Mouse (Mus musculus): Measurements from ENCODE around the gene Utp4.
"Not testable (repeated sequence)": the region's sequence is repeated elsewhere in the genome, so short reads cannot be mapped to it uniquely, and the experiment has no call there.

Utp4 gene

DNA sequence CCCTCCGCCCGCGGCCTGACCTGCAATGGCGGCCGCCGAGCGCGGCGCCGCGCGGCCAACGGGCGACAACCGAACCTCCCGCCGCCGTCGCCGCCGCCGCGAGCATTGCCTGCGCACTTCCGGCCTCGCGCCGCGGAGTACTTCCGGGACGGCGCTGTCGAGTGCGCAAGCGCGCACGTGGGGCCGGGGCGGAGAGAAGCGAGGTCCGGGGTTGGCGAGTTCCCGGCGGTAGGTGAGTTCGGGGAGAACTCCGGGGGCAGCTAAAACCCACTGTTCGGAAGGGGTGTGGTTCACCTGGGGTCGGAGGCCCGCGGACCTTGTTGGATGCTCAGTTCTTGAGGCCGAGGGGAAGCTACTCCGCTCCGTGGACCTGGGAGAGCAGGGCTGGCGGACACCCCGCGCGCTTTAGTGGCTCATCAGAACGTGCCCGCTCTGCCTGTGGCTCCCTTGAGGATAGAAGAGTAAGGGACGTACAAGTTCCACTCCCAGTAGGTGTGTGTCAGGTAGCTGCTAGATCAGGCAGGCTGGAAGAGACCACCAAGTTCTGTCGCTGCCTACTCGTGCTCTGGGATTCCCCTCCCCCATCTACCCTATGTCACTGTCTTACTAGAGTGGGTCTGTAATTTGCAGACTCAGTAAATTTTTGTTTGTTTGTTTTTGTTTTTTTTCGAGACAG is at the start of gene Utp4:
Gene Utp4 (plus strand): TSS at position 156 of the 676 bp plus-strand sequence.
- DNase-seq: peak; percentile 82

DNA sequence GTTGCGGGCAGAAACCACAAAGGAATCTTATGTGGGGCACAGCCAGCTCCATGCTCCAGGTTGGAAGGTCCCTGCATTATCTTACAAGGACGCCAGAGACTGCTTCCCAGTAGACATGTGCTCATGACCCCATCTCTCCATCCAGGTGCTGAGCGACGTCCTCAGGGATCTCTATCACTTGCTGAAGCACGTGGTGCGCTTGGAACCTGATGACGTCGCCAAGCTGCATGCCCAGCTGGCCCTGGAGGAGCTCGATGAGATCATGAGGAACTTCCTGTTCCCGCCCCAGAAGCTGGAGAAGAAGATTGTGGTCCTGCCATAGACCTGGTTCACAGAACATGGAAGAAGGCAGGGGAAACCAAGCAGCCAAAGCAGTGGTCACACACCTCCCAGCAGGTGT is 43.4 kb upstream of the Utp4 start:
- no peak for DNase-seq

DNA sequence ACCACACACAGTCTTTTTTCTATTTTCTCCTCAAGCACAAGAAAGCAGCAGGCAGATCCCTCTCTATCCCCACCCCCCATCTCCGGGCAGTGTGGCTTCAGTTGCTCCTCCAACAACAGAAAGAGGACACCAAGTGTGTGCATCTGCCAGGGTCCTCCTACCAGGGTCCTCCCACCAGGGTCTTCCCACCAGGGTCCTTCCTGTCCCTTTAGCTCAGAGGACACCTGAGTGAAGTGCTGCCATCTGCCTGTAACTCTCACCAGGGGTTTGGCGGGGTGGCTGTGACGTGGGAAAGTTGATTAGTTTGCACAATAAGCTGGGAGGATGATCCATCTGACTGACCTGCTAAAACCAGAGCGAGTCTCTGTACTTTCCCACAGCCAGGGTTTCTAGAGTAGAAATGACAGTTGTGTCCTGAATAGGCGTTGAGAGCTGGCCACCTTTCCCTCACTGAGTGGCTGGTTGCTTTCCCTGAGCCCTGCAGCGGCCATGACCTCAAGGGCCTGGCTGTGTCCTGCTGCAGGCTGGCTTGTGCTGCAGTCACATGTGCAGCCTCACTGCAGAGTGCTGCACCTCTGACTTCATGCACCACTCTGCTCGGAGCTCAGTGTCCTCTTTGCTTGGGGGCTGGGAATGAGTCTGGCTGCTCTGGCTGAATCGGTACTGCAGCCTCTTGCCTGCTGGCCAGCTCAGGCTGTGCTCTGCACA is 38.7 kb upstream of the Utp4 start:
- DNase-seq: no peak

DNA sequence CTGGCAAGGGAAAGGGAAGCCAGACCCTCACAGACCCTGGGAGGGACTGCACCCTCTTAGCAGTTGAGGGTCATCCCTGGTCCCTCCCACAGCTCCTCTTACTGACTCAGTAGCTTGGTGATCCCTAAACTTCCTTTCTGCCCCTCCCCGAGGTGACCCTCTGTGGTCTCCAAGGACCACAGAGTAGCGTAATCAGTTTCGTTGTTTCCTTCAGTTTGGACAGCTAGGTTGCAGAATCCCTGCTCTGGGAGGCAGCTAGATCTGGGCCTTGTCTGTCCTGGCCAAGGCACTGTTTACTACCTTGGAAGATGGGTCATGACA is 38.2 kb upstream of the Utp4 start:
- DNase-seq: no peak

DNA sequence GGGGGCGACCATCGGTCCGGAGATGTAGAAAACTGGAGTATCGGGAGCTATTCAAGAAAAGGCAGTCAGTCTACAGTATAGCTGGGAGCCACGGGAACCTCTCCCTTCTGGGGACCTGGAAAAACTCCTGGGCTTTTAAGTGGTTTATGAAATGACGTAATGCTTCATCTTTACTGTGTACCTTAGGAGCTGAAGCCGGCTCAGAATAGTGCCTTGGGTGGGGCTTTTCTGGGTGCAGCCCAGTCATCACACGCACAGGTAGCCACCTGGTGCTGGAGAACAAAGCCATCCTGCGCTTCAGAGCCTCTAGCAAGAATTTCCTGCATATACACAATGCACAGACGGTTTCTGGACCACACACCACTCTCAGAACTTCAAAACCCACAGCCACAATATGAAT is 30.6 kb upstream of the Utp4 start:
- no peak for DNase-seq

DNA sequence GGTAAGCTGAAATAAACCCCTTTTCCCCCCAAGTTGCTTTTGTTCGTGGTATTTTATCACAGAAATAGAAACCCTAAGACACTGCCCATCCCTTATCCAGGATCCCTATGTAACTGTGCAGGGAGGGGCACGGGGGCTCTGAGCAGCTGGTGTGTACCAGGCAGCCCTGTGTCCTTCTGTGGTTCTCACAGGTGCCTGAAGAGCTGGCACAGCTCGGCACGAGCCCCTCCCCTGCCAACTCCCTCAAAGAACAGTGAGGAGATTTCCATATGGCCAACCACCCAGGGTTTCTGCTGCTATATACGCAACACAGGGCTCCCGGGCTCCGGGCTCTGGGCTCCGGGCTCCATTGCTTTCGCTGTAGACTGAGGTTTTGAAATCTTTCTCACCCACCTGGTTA is 28.1 kb upstream of the Utp4 start:
- no peak for DNase-seq

DNA sequence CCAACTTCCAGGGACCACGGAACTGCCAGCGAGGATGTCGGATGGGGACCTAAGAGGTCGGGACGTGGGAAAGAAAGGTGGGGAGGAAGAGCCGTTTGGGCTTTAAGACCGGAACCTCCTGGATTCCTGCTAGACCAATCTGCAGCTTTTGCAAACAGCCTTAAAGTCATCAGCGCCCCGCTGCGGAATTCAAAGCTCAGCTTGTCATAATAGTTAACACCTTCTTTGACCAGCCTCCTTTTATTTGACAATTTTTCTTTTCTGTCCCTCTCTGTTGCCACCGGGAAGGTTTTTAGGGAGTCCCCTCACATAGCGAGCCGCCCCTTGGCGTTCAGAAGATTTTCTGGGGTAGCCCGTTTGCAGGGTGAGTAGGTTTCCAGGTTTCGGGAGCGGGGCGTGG is 23.4 kb upstream of the Utp4 start, which contains the start of gene Has3:
Gene Has3 (plus strand): TSS at position 192 of the 400 bp plus-strand sequence.
- no peak for DNase-seq

DNA sequence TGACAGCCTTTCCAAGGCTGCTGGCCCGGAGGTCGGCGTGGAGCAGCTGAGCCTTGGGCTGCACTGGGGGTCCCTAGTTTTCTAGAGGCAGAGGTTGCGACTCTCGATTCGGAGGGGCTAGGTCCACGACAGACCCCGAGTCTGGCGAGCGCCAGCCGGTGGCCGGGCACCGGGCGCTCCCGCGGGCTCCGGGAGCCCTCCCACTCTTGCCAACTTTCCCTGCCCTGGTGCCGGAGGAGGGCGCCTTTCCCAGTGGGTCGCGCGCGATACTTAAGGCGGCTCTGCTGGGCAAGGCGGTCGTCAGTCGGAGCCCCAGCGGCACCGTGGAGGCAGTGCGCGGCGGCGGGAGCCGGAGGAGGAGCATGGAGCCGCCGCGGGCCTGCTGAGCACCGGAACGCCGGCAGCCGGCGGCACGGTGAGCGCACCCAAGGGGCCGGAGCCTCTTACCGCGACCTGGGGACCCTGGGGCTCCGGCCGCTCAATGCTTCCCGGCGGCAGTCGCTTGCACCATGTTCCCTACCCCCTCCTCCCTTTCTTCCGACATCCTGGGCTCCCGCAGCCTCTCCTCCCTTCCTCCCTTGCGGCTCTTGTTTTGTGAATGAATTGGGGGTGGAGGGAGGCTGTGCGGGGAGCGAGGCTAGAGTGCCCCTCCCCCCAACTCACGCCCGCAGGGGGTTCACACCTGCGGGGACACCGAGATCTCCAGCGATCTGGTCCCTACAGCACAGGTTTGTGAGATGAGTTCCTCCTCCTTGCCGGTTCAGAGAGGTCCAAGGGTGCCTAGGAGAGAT is 22.7 kb upstream of the Utp4 start:
- DNase-seq: peak; percentile 39

DNA sequence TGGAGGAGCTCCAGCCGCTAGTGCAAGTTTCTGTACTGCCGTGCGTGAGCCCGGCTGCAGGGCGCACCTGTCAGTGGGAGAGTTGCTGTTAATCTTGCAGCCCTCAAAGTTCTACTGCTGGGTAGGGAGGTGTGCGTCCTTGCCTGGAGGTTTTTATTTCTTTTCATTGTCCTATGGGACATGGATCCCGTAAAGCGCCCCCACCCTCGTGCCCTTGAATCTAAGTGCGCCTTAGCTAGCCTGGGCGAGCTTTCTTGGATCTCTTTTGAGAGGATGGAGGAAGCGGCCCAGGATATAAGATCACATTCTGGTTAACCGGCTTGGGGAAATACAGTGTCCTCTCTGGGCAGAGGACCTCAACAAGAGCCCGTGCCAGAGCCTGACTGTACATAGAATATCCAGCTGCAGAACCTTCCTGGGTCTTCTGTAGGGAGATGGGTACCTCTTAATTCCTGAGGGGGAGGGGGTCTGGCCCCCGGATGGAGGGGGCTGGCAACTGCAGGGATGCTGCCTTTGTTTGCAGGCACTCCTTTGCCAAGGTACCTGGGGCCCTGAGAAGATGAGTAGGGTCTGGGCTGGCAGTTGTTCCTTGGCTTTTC is 22.0 kb upstream of the Utp4 start:
- DNase-seq: peak; percentile 24

DNA sequence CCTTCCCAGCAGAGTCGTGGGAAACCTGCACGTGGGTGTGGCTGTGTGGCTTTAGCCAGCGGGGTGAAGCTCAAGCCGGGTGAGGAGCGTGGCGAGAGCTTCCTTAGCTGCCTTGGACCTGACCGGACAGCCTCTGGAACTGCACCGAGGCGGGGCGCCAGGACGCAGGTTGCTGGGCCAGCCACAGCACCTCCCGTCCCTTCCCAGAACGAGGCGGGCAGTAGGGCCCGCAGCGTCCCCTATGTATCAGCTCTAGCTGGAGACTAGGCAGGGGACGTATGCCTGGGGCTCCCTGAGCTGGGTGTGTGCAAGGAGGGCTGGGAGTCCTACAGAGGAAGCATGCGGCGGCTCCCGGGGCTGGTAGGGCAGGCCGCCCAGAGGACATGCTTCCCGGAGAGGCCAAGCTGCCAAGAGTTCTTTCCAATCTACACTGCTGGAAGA is 21.5 kb upstream of the Utp4 start:
- DNase-seq: peak; percentile 33

DNA sequence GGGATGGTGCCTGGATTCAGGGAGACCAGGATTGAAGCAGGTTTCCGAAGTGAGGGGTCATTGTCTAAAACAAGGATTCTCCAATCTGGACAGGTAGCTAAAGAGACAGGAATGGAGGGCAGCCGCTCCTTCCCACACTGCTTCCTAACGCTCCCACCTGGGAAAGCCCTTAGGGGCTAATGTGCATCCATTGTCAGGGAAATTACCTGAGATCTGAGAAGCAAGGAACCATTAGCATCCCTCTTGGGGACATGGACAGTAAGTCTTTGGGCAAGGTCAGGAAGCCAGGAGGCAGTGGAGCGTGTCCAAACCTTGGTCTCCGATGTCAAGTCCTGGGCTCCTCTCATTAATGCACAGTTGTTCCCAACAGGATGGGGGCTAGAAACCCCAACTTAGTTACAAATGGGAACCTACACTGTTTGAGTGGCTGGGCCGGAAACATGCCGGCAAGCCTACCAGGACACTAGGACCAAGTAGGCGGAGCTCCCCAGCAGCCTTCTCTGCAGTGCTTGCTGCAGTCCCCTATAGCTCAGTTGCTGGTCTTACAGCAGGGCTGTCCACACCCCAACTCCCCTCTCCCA is 20.9 kb upstream of the Utp4 start:
- no peak for DNase-seq

DNA sequence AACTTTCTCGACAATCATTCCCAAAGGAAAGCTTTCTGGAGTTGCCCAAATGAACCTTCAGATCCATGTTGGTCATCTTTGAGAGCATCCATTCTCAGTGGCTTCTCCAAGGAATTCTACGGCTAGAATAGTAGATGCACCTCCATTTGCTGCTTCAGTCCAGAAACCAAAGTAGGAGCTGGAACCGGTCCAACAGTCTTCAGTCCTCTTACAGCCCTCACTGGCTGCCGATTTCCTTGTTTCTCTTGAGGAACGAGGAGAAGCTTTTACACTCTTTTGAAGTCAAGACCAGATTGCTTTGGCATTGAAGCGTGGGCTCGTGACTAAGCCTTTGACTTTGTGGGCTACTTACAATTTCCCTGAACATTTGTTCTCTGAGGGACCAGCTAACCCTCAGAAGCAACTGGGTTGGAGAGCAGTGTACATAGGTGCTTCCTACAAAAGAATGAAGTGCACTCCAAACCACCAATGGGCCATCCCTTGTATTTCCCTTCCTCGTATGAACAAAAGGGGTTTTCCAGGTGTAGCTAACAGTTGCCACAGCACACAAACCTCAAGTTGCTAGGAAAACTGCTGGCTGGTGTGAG is 13.2 kb upstream of the Utp4 start:
- no peak for DNase-seq

DNA sequence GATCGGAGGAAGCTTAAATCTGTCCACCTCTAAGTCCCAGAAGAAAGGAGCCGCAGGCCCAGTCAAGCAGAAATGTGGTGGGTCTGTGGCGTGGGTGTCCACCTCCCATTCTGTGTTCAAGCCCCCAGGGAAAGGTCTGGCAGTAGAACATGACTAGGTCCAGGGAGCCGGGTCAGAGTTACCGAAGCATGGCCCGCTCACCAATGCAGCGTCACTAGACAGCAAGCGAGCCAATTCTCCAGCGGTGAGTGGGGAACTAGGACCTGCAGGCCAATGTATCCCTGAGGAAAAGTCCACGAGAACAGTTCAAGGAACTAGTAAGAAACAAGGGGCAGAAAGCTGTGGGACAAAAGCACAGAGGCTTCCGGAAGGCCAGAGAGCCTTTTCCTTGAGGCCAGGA is 9.3 kb upstream of the Utp4 start:
- not testable (repeated sequence) for DNase-seq

DNA sequence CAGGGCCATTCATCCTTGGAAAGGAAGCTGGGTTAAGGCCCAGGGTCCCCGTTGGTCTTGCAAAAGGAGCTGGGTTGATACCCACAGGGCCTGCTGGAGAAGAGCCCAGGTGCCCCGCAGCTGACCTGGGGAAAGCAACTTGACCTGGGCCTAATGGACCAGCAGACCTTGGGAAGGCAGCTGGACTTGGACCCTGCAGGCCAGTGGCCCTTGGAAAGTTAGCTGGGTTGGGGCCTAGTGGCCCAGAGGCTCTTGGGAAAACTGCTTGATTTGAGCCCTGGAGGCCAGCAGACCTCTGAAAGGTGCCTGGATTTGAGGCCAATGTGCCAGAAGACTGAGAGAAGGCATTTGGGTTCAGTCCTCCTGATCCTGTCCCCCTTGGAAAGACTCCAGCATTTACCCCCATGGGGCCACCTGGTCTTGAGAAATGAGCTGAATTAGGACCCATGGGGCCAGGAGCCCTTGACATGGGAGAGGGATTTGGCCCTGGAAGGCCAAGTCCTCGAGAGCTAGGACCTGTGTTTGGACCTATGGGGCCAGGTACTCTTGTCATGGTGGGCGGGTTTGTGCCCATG is 8.5 kb upstream of the Utp4 start:
- not testable (repeated sequence) for DNase-seq

DNA sequence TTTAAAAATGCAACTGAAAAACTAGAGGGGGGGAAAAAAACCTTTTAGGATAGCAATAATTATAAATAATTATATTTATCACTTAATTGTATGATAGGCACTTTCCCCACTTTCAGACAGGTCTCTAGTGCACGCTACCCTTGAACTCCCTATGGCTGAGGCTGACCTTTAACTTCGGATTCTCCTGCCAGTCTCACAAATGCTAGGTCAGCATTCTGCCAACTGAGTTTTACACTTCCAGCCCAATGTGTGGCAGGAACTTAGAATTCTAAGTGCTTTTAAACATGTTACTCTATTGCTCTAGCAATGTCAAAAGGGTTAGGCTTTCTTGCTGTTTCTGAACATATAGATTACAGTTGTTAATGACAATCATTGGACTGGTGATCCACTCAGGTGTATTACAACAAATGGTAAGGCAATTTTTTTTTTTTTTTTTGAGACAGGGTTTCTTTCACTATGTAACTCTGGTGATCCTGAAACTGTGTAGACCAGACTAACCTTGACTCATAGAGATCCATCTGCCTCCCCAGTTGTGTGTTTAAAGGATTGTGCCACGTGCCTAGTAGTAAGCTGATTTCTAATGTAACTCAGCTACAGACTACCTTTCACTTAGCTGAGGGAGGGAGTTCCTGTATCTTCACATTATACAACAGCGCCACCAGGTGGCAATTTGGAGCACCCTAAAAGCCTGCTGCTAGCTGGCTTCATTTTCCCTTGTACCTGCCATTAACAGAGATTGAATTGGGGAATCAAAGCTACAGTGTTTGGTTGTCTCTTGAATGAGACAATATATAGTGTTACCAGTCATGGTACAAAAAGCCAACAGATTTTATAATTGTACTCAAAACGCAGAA is 5.9 kb upstream of the Utp4 start:
- peak; percentile 72 for DNase-seq

DNA sequence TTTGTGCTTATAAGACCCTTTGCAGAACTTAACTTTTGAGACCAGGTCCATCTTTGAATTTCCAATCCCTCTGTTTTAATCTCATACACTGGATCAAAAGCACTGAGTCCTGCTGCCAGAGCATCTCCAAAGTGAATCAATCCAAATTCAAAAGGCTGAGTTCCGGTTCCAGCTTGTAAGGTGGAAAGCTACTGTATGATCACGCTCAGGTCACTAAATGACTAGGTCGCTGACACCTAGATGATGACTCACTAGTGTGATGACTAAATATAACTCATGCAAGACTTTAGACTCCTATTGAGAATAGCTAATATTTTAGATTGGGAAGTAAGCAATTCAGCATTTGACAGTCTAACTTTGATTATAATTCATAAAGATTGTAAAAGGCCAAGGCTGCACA is 4.6 kb upstream of the Utp4 start:
- no peak for DNase-seq

DNA sequence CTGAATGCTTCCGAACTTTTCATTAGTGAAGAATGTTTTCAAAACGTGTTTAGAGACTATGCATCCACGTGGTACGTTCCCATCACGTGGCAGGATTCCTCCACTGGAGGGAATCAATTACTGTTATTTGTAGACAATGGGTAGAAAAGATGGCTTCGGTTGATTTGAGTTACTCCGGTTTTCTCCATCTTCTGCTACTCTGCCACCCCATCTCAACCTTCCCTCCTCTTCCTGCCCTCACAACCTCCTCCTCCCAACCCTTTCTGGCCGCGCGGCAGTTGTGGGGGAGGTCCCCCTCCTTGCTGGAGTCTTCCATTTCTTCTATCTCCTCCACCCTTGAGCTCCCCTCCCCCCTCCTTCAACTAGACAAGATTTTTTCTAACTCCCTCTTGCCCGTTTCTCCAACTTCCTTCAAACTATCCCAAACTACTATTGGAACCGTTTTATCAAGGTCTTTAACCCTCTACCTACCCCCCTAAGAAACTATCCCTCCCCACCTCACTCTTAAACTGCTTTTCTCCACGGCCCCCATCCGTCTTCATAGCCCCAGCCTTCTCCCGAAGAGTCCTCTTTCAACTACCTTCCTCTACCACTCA is 1.1 kb upstream of the Utp4 start:
- no peak for DNase-seq

DNA sequence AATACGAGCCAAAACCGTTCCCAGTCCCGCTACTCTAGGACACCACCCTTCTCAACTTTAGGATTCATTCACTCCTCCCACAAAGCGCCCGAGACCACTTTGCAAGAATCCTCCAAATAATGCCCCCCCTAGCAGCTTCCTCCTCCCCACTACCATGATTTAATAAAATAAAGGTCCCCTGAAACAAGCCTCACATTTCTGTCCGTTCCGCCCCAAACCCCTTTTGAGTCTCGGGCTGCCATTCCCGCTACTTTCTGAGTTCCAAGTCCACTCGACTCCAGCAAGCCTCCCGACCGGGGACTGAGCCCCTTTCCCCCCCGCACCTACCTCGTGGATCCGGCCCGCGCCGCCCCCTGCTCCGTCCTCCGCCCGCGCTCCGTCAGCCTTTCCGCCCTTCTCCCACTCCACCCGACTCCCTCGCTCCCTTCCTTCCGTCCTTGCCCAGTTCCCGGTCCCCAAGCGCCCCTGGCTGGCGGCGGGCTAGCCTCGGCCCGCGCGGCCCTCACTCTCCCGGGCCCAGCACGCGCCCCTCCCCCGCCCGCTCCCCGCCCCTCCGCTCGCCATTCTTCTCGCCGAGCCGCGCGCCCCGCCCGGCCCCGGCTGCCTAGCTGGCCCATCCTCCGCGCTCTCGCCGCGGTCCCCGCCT is 507 bp upstream of the Utp4 start:
- no peak for DNase-seq

DNA sequence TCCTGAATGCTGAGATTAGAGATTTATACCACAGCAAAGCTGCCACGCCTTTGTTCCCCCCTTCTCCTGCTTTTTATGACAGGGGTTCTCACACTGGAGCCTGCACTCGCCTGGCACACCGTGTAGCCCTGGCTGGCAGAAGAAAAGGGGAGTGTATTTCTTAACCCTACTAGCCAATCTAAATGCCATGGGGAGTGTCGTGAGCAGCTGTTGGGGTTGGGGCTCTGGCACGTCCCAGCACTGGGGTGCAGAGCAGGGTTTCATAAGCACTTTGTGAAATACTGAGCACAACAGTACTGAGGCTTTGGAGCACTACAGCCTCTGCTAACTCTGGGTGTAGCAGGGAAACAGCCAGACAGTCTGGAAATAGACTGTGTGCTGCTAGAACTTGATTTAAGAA is 6.0 kb downstream of the Utp4 start:
- DNase-seq: no peak

DNA sequence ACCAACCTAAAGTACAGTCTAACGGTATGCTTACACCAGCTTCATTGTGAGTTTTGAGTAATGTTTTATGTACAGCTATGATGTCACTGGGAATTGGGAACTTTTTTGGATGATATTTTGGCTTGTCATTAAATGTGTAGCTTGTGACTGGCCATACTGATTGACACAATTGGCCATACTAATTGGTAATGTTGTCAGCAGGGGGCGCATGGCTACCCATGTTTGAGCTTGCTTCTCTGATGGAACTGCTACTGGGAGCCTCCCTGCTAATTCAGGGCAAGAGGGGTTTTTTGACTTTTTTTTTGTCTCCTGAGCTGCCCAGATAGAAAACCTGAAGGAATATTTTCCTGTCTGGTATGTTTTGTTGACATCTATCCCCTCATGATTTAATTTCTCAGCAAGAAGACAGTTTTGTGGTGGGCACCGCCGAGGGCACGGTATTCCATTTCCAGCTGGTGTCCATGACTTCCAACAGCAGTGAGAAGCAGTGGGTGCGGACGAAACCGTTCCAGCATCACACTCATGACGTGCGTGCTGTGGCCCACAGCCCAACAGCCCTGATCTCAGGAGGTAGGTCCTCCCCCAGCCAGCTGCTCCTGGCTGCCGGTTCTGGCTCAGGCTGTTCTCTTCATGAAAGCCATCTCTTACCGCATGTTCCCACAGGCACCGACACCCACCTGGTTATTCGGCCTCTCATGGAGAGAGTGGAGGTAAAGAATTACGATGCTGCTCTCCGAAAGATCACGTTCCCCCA is 12.5 kb downstream of the Utp4 start:
- peak; percentile 34 for DNase-seq
